Mouse (Mus musculus): ENCODE measurements around the gene Shisa5.

The Shisa5 gene

DNA sequence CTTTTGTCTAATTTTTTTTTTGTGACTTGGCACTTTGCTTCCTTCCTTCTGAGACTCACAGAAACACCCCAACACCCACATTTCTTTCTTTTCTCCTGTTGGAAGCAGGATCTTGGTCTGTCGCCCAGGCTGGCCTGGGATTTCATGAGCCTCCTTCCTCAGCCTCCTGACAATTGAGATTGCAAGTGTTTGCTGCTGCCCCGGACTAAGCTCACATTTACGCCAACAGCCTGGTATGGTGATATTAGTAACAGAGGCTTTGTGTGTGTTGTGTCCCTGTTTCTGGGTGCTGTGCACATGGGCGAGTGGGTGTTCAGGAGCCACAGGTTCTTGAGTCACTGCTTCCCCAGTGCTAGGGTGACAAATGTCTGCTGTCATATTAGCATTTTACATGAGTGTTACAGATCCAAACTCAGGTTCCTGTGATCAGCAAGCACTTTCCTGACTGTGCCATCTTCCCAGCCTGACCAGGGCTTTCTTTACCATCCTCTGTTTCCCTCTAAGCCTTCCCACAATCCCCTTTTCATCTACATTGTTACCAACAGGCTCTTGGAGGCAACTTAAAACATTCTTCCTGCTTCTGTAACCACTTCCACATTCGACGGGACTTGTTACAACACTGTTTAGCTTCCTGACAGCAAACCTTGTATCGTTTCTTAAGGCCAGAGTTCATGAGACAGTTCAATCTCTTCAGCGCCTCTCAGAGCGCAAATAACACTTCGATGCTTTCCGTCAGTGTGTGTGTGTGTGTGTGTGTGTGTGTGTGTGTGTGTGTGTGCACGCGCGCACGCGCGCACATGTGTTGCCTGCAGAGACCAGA, 15.3 kb upstream of the Shisa5 start:
- DNase-seq (ENCODE audit: low read depth, low spot score): peak; percentile 79

DNA sequence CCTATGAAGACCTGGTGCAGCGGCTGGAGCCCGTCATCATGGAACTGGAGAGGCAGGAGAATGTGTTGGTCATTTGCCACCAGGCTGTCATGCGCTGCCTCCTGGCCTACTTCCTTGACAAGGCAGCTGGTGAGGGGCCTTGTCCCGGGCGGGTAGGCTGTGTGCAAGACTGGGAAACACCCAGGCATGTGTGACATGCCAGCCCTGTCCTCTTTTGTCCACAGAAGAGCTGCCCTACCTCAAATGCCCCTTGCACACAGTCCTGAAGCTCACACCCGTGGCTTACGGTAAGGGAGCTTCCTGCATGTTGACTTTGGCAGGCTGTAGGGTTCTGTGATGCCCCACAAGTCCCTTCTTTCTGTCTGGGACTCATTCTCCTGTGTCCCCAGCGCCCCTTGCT, 10.8 kb upstream of the Shisa5 start:
- DNase-seq (ENCODE audit: low read depth, low spot score): no peak

DNA sequence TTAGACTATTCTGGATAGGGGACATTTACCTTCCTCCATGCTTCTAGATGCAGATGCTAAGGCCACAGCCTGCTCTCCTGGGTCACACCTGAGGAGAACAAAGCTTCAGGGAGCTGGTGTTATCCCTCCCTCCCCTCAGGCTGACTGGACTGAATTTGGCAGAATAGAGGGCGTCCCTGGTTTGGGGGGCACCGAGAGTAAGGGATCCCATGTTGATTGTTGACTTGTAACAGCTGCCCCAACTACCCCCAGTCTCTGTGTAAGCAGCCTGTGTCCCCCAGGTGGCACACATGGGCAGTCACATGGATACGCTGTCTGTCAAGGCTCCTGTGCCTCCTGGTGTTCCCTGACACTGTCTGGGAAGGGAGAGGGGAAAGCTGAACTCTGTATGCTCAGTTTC, 9.9 kb upstream of the Shisa5 start:
- DNase-seq (ENCODE audit: low read depth, low spot score): no peak

DNA sequence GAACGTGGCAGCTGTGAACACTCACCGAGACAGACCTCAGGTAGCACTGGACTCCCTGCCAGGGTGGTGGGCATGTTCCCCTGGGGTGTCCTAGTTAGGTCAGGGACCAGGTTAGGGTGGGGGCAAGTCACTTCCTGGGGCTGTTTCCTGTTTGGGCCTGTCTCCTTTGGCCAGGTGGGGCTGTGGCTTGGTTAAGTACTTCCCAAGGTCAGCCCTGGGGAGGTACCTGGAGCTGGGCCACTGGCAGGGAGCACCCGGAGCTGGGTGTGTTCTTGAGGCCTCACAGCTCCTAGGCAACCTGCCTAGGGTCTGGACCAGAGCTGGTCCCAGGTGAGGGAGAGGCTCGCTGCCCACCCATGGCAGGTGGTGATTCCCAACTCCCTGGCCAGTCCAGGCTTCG, 9.4 kb upstream of the Shisa5 start:
- DNase-seq (ENCODE audit: low read depth, low spot score): no peak

DNA sequence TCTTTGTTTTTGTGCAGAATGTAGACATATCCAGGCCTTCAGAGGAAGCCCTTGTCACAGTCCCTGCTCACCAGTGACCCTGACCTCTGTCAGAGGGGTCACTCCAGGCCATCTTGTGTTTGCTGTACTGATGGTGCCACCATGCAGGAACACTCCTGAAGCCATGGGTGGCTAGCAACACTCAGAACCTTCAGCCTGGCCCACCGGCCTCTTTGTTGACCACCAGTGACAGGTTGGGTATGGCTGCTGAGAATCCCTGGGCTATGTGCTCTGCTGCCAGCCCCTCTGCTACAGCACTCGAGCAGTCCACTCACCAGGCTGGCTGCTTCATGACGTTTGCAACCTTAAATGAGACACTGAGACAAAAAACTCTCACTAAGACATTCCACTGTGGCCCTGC, 8.1 kb upstream of the Shisa5 start:
- DNase-seq (ENCODE audit: low read depth, low spot score): no peak

DNA sequence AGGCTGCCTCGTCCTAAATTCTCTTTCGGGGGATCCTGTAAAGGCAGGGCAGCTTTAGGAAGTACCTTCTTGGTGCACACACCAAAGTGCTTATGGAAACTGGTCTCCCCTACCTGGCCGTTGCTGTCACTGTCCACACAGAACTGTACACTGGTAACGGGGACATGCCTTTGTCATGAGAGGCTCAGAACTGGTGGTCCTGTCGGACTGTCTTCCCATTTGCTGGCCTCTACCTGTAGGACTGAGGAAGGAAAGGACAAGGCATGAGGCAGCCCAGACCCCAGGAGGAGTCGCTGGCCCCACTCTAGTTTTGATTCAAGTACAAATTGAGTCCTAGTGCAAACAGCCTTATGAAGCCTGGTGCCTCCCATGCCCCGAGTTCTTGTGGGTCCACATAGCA, 7.4 kb upstream of the Shisa5 start:
- no peak for DNase-seq (ENCODE audit: low read depth, low spot score)

DNA sequence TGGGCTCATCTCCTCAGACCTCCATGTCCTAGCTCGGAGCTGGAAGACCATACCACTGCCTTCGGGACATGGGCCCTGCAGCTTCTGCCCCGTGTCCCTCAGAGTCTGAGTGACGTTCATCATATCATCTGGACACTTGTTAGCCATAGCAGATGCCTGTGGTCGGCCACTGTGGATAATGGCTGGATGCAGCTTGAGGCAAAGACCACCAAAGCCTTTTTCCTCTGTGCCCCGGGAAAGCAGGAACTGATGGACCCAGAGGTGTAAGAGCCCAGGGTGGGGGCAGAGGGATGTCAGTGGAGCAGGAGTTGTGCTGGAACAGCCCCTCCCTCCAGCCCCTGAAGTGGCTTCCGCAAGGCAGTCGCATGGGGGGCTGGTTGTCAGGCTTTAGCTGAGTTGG, 6.7 kb upstream of the Shisa5 start:
- DNase-seq (ENCODE audit: low read depth, low spot score): no peak

DNA sequence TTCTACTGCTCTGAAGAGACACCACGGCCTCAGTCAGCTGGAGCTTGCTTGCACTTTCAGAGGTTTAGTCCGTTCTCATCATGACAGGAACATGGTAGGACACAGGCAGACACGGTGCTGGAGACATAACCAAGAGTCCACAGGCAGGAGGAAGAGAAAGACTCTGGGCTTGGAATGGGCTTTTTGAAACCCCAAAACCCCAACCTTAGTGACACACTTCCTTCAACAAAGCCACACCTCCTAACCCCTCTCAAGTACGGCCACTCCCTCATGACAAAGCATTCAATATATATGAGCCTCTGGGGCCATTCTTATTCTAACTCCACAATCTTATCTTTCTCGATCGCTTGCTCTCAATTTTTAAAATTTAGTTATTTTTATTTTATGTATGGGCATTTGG, 5.9 kb upstream of the Shisa5 start:
- no peak for DNase-seq (ENCODE audit: low read depth, low spot score)

DNA sequence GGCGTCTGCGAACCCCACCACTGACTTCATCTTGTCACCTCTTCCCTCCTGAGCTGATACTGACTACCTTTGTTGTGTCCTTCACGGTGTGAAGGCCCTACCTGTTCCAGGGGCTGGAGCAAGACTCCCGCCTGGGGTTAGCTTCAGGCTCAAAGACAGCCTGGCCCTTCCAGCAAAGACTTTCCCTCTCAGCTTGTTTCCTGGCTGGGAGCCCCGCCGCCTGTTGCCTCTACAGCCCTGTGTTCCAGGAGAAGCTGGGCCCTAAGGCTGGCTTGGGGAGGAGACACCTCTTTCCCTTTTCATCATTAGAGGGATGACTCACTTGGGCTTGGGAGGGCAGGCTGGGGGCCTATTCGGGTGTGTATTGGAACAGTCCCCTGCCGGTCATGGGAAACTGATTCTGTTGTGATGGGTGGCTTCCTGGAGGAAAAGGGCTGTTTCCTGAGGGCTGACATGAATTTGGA, 568 bp downstream of the Shisa5 start:
- no peak for DNase-seq (ENCODE audit: low read depth, low spot score)

DNA sequence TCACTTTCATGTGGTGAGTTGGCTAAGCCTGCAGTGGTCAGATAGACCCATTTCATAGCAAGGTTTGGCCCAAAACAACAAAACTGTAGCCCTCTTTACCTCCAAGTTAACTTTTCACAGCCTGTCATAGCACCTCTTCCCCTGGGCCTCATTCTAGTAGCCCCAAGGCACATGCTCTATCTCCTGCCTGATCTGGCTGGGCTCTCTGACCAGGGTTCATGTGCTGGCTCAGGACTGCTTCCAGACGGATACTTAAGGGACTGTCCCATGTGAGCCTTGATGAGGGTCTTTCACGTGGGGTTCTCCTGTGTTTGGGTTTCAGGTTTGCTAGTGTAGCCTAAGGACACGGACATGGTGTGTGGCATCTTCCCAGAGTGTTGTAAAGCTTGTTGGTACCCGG, 1.3 kb downstream of the Shisa5 start:
- DNase-seq (ENCODE audit: low read depth, low spot score): no peak

DNA sequence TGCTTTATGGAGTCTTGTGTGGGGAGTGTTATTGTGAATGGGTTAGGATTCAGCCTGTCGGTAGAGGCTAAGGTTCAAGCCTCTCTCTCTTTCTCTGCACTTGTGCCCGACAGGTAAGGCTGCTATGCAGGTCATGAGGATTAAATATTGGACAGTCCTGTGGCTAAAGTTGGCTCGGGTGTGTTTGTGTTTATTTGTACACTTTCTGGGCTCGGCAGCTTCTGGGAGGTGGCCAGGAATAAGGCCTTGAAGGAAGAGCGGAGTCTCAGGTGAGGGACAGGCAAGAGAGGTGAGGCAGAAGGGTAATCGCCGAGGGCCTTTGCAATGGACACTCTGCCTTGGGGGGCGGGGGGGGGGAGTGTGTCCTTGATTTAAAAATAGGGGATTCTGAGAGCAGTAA, 1.9 kb downstream of the Shisa5 start:
- no peak for DNase-seq (ENCODE audit: low read depth, low spot score)

DNA sequence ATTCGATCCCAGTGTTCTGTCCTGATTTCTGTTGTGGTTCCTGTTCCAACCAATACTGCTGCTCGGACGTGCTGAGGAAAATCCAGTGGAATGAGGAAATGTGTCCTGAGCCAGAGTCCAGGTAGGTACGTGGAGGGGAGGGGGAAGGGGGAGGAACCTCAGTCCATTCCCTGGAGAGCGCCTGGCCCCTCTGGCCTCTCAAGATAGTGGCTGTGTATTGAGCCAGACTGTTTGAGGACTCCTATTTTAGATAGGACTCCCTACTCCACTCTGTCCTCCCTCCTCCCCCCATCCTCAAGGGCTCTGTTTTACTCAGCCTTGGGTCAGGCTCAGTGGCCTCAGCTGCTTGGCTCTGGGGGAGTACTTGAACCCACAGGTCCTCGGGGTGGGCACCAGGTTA, 2.5 kb downstream of the Shisa5 start:
- DNase-seq (ENCODE audit: low read depth, low spot score): no peak

DNA sequence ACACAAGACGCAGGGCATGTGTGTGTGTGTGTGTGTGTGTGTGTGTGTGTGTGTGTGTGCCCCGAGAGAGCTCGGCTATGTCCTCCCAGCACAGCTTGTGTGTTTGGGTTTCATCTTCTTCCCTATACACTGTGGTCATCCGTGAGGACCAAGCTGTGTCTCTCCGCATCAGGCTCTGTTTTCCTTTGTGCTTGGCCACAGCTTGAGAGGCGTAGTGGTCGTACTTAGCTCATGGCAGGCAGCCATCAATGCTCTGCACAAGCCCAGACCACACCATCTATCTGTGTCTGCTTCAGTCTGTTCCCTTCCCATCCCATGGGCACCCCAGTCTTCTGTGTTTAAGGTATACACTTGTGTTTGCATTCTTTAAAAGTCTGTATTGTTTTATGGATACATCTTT, 3.0 kb downstream of the Shisa5 start:
- DNase-seq (ENCODE audit: low read depth, low spot score): no peak

DNA sequence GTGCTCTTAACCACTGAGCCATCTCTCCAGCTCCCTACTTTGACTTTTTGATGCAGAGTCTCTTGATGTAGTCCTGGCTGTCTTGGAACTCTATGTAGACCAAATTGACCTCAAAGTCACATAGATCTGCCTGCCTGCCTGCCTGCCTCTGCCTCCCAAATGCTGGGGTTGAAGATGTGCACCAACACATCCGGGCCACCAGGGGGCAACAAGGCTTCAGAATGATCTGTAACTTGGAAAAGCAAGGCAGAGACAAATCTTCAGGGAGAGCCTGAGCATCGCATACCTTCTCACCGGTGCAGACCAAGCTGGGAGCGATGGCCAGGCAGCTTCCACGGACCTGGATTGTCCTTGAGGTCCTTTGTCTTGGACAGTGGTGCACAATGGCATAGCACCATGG, 7.9 kb downstream of the Shisa5 start:
- no peak for DNase-seq (ENCODE audit: low read depth, low spot score)

DNA sequence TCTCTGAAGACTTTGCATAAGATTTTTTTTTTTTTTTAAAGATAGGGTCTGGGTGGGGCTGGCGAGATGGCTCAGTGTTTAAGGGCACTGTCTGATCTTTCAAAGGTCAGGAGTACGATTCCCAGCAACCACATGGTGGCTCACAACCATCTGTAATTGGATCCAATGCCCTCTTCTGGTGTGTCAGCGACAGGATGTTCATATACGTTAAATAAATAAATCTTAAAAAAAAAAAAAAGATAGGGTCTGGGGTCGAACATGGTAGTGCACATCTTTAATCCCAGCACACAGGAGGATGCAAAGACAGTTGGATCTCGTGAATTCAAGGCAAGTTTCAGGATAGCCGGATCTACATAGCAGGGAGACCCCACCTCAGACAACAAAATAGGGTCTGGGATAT, 11.0 kb downstream of the Shisa5 start:
- DNase-seq (ENCODE audit: low read depth, low spot score): no peak

DNA sequence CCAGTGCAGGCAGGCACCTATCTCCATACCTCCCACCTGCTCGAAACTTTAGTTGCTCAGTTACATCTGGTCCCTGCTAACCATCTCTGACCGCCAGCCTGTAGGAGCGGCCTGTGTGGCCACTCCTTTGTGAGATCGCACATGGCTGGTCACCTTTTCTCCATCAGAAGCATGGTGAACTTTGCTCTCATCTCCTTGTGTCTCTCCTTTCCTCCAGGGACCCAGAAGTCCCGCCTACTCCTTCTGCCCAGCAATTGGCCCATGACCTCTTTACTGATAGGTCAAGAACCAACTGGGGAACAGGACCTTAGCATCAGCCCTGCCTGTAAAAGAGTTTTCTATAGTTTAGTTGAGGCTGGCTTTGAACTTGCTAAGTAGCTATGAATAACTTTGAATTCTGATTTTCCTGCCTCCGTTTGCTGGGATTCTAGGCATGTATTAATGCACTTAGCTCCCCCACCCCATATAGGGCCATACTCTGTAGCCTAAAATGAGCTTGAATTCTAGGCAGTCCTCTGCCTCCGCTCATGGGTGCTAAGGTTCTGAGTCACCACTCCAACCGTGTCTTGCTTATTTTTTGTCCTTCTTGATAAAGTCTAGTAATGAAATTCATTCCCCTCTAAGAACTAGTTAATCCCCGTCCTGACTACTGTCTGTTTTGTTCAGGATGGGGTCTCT, 11.8 kb downstream of the Shisa5 start:
- DNase-seq (ENCODE audit: low read depth, low spot score): no peak

DNA sequence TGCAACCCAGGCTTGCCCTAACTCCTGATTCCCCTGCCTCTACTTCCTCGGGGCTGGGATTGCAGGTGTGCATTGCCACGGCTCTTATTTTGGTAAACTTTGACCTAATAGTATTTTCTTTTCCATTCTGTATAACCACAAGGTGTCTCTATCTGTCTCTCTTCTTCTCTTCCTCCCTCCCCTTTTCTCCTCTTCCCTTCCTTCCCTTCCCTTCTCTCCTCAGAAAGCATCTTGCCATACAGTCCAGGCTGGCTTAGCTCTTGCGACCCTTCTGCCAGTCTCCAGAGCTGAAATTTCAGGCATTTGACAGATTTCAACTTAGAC, 12.3 kb downstream of the Shisa5 start:
- DNase-seq (ENCODE audit: low read depth, low spot score): no peak

DNA sequence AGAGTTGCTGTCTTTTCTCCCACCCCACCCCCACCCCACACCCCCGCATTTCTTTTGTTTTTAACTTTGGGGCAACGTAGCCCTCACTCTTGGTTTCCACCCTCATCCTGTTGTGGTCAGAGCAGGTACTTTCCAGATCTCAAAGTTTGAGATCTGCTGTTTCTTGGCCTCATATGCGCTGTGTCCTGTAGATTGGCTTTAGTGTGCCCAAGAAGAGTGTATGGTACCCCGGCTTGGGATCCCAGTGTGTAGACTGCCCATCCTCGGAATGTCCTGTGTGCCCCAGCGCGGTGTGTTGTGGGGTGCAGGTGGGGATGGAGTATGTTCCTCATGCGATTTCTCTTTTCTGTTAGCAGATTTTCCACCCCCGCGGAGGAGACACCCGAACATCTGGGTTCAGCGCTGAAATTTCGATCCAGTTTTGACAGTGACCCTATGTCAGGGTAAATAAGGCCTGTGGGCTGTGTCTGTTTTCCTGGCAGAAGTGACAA, 12.7 kb downstream of the Shisa5 start:
- no peak for DNase-seq (ENCODE audit: low read depth, low spot score)

DNA sequence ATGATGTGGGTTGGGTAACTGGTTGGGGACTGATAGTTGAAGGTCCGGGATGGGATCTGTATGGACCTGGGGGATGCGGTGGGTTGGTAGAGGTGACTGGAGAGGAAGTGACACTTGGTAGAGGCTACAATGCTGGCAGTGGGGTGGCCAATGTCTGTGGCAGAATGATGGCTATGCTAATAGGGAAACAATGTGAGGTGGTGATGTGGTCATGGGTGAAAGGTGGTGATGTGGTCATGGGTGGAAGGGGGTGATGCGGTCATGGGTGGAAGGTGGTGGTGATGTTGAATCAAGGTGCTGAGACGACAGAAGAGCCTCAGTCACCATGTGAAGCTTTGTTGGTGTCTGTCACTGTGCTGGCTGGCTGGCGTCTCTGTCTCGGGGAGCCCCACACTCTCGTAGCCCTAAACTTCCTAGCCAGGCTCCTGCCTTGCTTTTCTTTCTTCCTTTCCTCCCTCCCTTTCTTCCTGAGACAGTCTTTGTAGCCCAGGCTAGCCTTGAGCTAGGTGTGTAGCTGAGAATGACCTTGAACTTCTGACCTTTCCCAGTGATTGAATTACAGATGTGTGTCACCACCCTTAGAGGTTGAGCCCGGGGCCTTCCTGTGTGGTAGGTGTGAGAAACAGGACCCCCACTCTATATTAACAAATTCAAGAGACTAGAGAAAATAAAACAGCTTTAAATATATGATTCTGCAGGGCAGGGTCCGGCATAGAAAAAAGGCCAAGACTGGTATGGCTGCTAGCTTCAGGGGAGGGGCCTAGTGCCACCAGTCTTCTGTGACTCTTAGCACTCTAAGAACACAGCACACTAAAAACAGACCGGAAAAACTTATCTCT, 13.5 kb downstream of the Shisa5 start:
- DNase-seq (ENCODE audit: low read depth, low spot score): no peak

DNA sequence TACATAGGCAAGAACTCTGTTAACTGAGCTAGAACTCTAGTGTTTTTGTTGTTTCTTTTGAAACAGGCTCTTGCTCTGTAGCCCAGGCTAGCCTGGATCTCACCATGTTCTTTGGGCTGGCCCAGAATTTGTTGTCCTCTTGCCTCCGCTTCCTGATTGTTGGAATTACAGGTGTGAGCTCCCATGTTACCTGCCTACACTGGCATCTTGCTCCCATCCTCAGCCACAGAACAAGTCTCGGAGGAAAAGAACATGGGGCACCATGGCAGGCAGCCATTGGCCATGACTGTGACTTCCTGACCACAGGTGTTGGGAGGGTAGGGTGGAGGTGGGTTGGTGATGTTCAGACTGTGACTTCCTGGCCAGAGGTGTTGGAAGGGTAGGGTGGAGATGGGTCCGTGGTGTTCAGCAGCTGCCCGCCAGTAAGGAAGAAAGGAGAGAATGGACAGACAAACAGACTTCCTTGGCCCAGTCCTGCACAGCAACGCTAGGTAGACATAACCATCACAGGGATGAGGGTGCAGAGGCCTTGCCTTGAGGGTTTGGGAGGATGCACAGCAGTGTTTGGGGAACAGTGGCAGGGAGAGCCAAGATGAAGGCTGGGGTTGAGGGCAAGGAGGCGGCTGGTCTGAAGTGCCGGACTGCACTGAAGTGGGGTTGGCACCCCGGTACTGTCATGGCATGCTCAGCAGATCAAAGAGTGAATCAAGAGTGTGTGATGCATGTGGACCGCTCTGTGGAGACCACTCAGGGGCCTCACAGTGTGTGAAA, 14.3 kb downstream of the Shisa5 start:
- DNase-seq (ENCODE audit: low read depth, low spot score): no peak

DNA sequence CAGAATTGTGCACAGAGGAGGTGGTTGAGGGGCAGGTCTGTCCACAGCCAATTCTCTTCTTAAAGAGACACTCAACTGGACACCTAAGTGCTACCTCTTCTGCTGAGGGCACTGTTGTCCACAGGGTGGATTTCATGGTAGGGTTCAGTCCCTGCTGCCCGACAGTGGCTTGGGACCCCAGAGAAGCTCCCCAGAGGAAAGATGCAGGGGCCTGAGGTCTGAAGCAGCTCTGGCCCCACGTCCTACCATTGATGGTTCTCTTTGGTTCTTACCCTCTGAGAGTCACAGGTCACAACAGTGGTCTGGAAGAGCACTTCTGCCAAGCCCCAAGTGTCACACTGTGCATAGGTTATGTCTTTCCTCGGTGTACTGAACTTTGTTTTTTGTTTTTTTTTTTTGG, 15.0 kb downstream of the Shisa5 start:
- DNase-seq (ENCODE audit: low read depth, low spot score): no peak

DNA sequence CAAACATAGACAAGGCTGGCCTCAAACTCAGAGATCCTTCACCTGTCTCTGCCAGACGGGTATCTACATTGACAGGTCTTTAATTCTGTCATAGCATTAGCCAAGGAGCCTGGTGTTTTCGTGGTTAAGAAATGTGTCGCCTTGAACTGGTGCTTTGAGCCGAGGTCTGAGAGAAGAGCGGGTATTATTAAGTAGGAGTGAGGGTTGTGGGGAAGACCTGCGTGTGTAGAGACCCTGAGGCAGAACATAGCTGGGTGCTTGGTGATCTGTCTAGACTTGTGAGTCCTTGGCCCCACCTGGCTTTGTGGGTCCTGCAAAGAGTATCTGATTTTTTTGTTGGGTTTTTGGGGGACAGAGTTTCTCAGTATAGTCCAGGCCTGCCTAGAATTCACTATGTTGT, 15.5 kb downstream of the Shisa5 start:
- DNase-seq (ENCODE audit: low read depth, low spot score): no peak
